Mouse (Mus musculus): ENCODE results near the gene Smg6. TPM values are rescaled to one million over a fixed set of nuclear protein-coding genes. Genes with fewer than 3 reads are reported as not detected.

The Smg6 gene
- polyA plus RNA-seq, 1 experiment from 2014 or later = 12.9 TPM

- peaks cover 19% of the 10 kb centered on the region for H3K4me1 ChIP-seq (ENCODE audit: control insufficient read depth, insufficient read depth, low read length)
- ATAC-seq (no peak), DNase-seq (ENCODE audit: low spot score) (no peak)
- 60% methylated on average over 7 of the region's 7 CpGs for WGBS
- no peaks in the 10 kb centered on the region for H3K27me3 ChIP-seq (replicated peaks; ENCODE audit: control insufficient read depth, insufficient read depth, low read length)
- H3K9me3 ChIP-seq (replicated peaks; ENCODE audit: control insufficient read depth, low read length) = no peaks in the 10 kb centered on the region
- H3K27ac ChIP-seq (ENCODE audit: low read depth, low read length) = peak overlapping the region; percentile 39; the same call in 1 of the 2 replicates
- no peak overlapping the region for H3K4me2 ChIP-seq (ENCODE audit: low read length)
- H3K36me3 ChIP-seq (ENCODE audit: control insufficient read depth, insufficient read depth, low read length) = no peaks in the 10 kb centered on the region
- H3K4me3 ChIP-seq (ENCODE audit: low read depth, low read length) = no peak overlapping the region
- peak overlapping the region; percentile 13; the same call in 1 of the 2 replicates for H3K9ac ChIP-seq (ENCODE audit: low read length)
Measured at GRCm38 (mm10) chr11:75015453-75015871, 89.8 kb downstream of the Smg6 start.

- H3K27me3 ChIP-seq (replicated peaks; ENCODE audit: control insufficient read depth, insufficient read depth, low read length) = no peaks in the 10 kb centered on the region
- H3K36me3 ChIP-seq (ENCODE audit: control insufficient read depth, insufficient read depth, low read length) = no peaks in the 10 kb centered on the region
- ATAC-seq (no peak), DNase-seq (ENCODE audit: low spot score) (no peak)
- no peak overlapping the region for H3K27ac ChIP-seq (ENCODE audit: low read depth, low read length)
- no peak overlapping the region for H3K9ac ChIP-seq (ENCODE audit: low read length)
- peaks cover 19% of the 10 kb centered on the region for H3K4me1 ChIP-seq (ENCODE audit: control insufficient read depth, insufficient read depth, low read length)
- no peak overlapping the region for H3K4me3 ChIP-seq (ENCODE audit: low read depth, low read length)
- no peaks in the 10 kb centered on the region for H3K9me3 ChIP-seq (replicated peaks; ENCODE audit: control insufficient read depth, low read length)
- no peak overlapping the region for H3K4me2 ChIP-seq (ENCODE audit: low read length)
- 93% methylated on average over 5 of the region's 5 CpGs for WGBS
Measured at GRCm38 (mm10) chr11:75016309-75016860, 90.8 kb downstream of the Smg6 start.

GRCm38 (mm10) chr11:75017831-75018230 lies 92.2 kb downstream of the Smg6 start:
- no peaks in the 10 kb centered on the region for H3K9me3 ChIP-seq (replicated peaks; ENCODE audit: control insufficient read depth, low read length)
- H3K27me3 ChIP-seq (replicated peaks; ENCODE audit: control insufficient read depth, insufficient read depth, low read length) = no peaks in the 10 kb centered on the region
- no peak overlapping the region for H3K4me3 ChIP-seq (ENCODE audit: low read depth, low read length)
- no peak overlapping the region for H3K9ac ChIP-seq (ENCODE audit: low read length)
- H3K27ac ChIP-seq (ENCODE audit: low read depth, low read length) = no peak overlapping the region
- no peak for DNase-seq (ENCODE audit: low spot score)
- H3K36me3 ChIP-seq (ENCODE audit: control insufficient read depth, insufficient read depth, low read length) = no peaks in the 10 kb centered on the region
- 84% methylated on average over 2 of the region's 2 CpGs for WGBS
- no peak overlapping the region for H3K4me2 ChIP-seq (ENCODE audit: low read length)
- ATAC-seq = no peak
- H3K4me1 ChIP-seq (ENCODE audit: control insufficient read depth, insufficient read depth, low read length) = peaks cover 17% of the 10 kb centered on the region

- no peak overlapping the region for H3K4me3 ChIP-seq (ENCODE audit: low read depth, low read length)
Measured at GRCm38 (mm10) chr11:75026977-75027376, 101.4 kb downstream of the Smg6 start.

DNA sequence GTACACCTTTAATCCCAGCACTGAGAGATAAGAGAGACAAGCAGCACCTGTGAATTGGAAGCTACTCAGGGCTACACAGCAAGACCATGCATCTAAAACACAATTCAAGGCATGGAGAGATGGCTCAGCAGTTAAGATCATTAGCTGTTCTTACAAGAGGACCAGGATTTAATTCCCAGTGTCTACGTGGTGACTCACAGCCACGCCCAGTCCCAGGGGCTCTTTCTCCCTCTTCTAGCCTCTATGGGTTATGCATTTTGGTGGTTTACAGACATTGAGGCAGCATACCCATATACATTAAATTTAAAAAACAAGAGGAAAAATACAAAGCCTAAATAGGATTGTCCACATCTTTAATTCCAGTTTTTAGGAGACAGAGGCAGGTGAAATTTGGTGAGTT lies 102.0 kb downstream of the Smg6 start:
- no peak for ATAC-seq

More at GRCm38 (mm10) chr11:75026977-75027376, 101.4 kb downstream of the Smg6 start:
- Histone ChIP-seq H3K9me3 (replicated peaks; ENCODE audit: control insufficient read depth, low read length) (no peaks in the 10 kb centered on the region), H3K27ac (ENCODE audit: low read depth, low read length) (no peak overlapping the region), H3K4me2 (ENCODE audit: low read length) (no peak overlapping the region), H3K27me3 (replicated peaks; ENCODE audit: control insufficient read depth, insufficient read depth, low read length) (no peaks in the 10 kb centered on the region), H3K9ac (ENCODE audit: low read length) (no peak overlapping the region), H3K4me1 (ENCODE audit: control insufficient read depth, insufficient read depth, low read length) (0 out of 2 replicates have a peak, but pooled peaks cover 3% of the 10 kb centered on the region), H3K36me3 (ENCODE audit: control insufficient read depth, insufficient read depth, low read length) (0 out of 2 replicates have a peak, but pooled peaks cover 2% of the 10 kb centered on the region)
- DNase-seq (ENCODE audit: low spot score) (no peak), ATAC-seq (no peak)
- WGBS = 92% methylated on average over 3 of the region's 3 CpGs

DNA sequence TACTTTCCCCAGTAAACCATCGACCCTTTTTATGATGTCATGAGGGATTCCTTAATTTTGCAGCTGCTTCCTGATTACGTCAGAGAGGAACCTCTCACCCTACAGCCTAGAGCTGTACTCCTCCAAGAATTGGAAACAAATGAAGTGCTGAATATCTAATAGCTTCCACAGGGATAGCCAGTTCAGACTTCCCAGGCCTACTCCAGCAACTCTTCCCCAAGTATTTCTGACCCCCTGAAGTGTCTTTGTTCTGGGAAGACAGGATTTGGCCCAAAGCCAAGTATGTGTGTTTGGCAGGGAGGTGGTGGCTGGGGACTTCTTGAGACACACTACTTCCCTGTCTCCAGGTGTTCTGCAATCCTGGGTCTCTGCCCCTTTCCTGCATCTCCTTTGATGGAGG lies 105.6 kb downstream of the Smg6 start:
- Histone ChIP-seq H3K4me3 (ENCODE audit: low read depth, low read length) (no peak overlapping the region), H3K27me3 (replicated peaks; ENCODE audit: control insufficient read depth, insufficient read depth, low read length) (no peaks in the 10 kb centered on the region), H3K36me3 (ENCODE audit: control insufficient read depth, insufficient read depth, low read length) (0 out of 2 replicates have a peak, but pooled peaks cover 2% of the 10 kb centered on the region), H3K4me2 (ENCODE audit: low read length) (no peak overlapping the region), H3K4me1 (ENCODE audit: control insufficient read depth, insufficient read depth, low read length) (0 out of 2 replicates have a peak, but pooled peaks cover 3% of the 10 kb centered on the region), H3K9ac (ENCODE audit: low read length) (no peak overlapping the region), H3K27ac (ENCODE audit: low read depth, low read length) (no peak overlapping the region), H3K9me3 (replicated peaks; ENCODE audit: control insufficient read depth, low read length) (no peaks in the 10 kb centered on the region)
- 31% methylated on average over 2 of the region's 2 CpGs for WGBS
- DNase-seq (ENCODE audit: low spot score) (peak; percentile 25), ATAC-seq (no peak)

More for the DNA sequence above, 102.0 kb downstream of the Smg6 start:
- no peaks in the 10 kb centered on the region for H3K27me3 ChIP-seq (replicated peaks; ENCODE audit: control insufficient read depth, insufficient read depth, low read length)
- no peak for DNase-seq (ENCODE audit: low spot score)
- 0 out of 2 replicates have a peak, but pooled peaks cover 3% of the 10 kb centered on the region for H3K4me1 ChIP-seq (ENCODE audit: control insufficient read depth, insufficient read depth, low read length)
- 80% methylated on average over 2 of the region's 2 CpGs for WGBS
- no peaks in the 10 kb centered on the region for H3K9me3 ChIP-seq (replicated peaks; ENCODE audit: control insufficient read depth, low read length)
- H3K4me2 ChIP-seq (ENCODE audit: low read length) = no peak overlapping the region
- H3K9ac ChIP-seq (ENCODE audit: low read length) = no peak overlapping the region
- 0 out of 2 replicates have a peak, but pooled peaks cover 2% of the 10 kb centered on the region for H3K36me3 ChIP-seq (ENCODE audit: control insufficient read depth, insufficient read depth, low read length)
- H3K4me3 ChIP-seq (ENCODE audit: low read depth, low read length) = no peak overlapping the region
- H3K27ac ChIP-seq (ENCODE audit: low read depth, low read length) = no peak overlapping the region

DNA sequence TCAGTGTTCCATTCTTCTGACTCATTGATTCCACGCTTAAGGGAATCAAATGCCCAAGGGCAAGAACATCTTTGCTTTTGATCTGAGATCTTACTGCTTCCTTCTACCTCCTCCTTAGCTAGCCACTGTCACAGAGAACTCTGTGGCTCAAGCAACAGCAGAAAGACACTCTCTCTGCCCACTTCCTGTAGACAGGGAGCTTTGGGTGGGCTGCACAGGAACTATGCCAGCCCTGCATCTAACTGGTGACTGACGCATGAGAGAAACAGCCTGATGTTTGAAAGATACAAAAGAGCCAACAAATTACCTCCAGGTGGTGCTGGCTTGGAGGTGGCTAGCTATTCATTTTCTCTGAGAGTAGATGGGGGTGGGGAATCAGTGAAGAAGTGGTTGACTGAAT lies 107.3 kb downstream of the Smg6 start:
- no peak overlapping the region for H3K4me3 ChIP-seq (ENCODE audit: low read depth, low read length)
- 0 out of 2 replicates have a peak, but pooled peaks cover 2% of the 10 kb centered on the region for H3K36me3 ChIP-seq (ENCODE audit: control insufficient read depth, insufficient read depth, low read length)
- DNase-seq (ENCODE audit: low spot score) (no peak), ATAC-seq (no peak)
- no peaks in the 10 kb centered on the region for H3K27me3 ChIP-seq (replicated peaks; ENCODE audit: control insufficient read depth, insufficient read depth, low read length)
- no peak overlapping the region for H3K27ac ChIP-seq (ENCODE audit: low read depth, low read length)
- 73% methylated on average over 2 of the region's 2 CpGs for WGBS
- H3K4me1 ChIP-seq (ENCODE audit: control insufficient read depth, insufficient read depth, low read length) = 0 out of 2 replicates have a peak, but pooled peaks cover 3% of the 10 kb centered on the region
- H3K9me3 ChIP-seq (replicated peaks; ENCODE audit: control insufficient read depth, low read length) = no peaks in the 10 kb centered on the region
- no peak overlapping the region for H3K4me2 ChIP-seq (ENCODE audit: low read length)
- H3K9ac ChIP-seq (ENCODE audit: low read length) = no peak overlapping the region

DNA sequence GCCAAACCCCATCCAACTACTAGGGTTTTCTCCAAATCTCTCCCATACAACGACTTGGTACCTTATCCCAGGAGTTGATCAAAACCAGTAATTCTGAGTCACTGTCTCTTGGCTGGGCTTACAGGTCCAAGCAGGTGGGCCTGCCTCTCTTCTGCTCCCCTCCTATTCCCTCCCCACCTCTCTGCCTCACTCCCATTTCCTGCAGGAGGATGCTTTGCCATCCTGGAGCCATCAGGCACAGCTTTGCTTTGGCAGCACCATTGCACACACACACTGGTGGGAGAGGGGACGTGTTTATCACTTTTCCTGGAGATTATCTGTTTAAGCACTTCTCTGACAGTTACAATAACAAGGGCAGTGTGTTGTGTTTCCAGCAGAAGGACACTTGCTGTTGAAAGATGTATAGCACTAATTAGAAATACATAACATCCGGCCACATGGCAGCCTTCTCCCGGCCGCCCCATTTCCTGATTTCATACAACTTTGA lies 108.0 kb downstream of the Smg6 start:
- no peaks in the 10 kb centered on the region for H3K27me3 ChIP-seq (replicated peaks; ENCODE audit: control insufficient read depth, insufficient read depth, low read length)
- no peak overlapping the region for H3K4me3 ChIP-seq (ENCODE audit: low read depth, low read length)
- no peak overlapping the region for H3K9ac ChIP-seq (ENCODE audit: low read length)
- no peak overlapping the region for H3K4me2 ChIP-seq (ENCODE audit: low read length)
- 92% methylated on average over 5 of the region's 5 CpGs for WGBS
- H3K4me1 ChIP-seq (ENCODE audit: control insufficient read depth, insufficient read depth, low read length) = 0 out of 2 replicates have a peak, but pooled peaks cover 3% of the 10 kb centered on the region
- DNase-seq (ENCODE audit: low spot score) = no peak
- H3K9me3 ChIP-seq (replicated peaks; ENCODE audit: control insufficient read depth, low read length) = no peaks in the 10 kb centered on the region
- no peak overlapping the region for H3K27ac ChIP-seq (ENCODE audit: low read depth, low read length)
- H3K36me3 ChIP-seq (ENCODE audit: control insufficient read depth, insufficient read depth, low read length) = 0 out of 2 replicates have a peak, but pooled peaks cover 5% of the 10 kb centered on the region
- no peak for ATAC-seq

GRCm38 (mm10) chr11:75034104-75034503 lies 108.5 kb downstream of the Smg6 start:
- 0 out of 2 replicates have a peak, but pooled peaks cover 5% of the 10 kb centered on the region for H3K36me3 ChIP-seq (ENCODE audit: control insufficient read depth, insufficient read depth, low read length)
- no peak overlapping the region for H3K27ac ChIP-seq (ENCODE audit: low read depth, low read length)
- H3K4me1 ChIP-seq (ENCODE audit: control insufficient read depth, insufficient read depth, low read length) = 0 out of 2 replicates have a peak, but pooled peaks cover 3% of the 10 kb centered on the region
- no peaks in the 10 kb centered on the region for H3K9me3 ChIP-seq (replicated peaks; ENCODE audit: control insufficient read depth, low read length)
- H3K4me2 ChIP-seq (ENCODE audit: low read length) = no peak overlapping the region
- H3K27me3 ChIP-seq (replicated peaks; ENCODE audit: control insufficient read depth, insufficient read depth, low read length) = no peaks in the 10 kb centered on the region
- DNase-seq (ENCODE audit: low spot score) (no peak), ATAC-seq (no peak)
- whole genome bisulfite sequencing = 84% methylated on average over 3 of the region's 3 CpGs
- H3K4me3 ChIP-seq (ENCODE audit: low read depth, low read length) = no peak overlapping the region
- no peak overlapping the region for H3K9ac ChIP-seq (ENCODE audit: low read length)

All from forebrain, embryonic 14.5 days (tissue).